Mouse (Mus musculus) C2C12 (cell line): ENCODE data around the gene Pigf.

Experiments
- CEBPB ChIP-seq: IDR thresholded peaks from one replicate; pipeline ENCODE4 v1.6.1; 2011; ENCODE audit warnings: low read depth, mild to moderate bottlenecking, control low read depth, moderate library complexity
- CTCF ChIP-seq: IDR thresholded peaks from one replicate; pipeline ENCODE4 v1.5.1; 2011; ENCODE audit not compliant: control insufficient read depth, insufficient read depth, insufficient read length
- MAX ChIP-seq: IDR thresholded peaks from one replicate; pipeline ENCODE4 v1.6.1; 2011; ENCODE audit warnings: mild to moderate bottlenecking, control low read depth
- MYOD1 ChIP-seq: IDR thresholded peaks from one replicate; pipeline ENCODE4 v1.6.1; 2011; ENCODE audit warnings: low read depth; ENCODE audit not compliant: control insufficient read depth, insufficient read length
- MYOG ChIP-seq: IDR thresholded peaks from one replicate; pipeline ENCODE4 v1.6.1; 2011; ENCODE audit not compliant: control insufficient read depth, insufficient read length; ENCODE audit errors: extremely low read depth
- USF1 ChIP-seq: IDR thresholded peaks from one replicate; pipeline ENCODE4 v1.6.1; 2011; ENCODE audit warnings: low read depth, mild to moderate bottlenecking, control low read depth, moderate library complexity

DNA sequence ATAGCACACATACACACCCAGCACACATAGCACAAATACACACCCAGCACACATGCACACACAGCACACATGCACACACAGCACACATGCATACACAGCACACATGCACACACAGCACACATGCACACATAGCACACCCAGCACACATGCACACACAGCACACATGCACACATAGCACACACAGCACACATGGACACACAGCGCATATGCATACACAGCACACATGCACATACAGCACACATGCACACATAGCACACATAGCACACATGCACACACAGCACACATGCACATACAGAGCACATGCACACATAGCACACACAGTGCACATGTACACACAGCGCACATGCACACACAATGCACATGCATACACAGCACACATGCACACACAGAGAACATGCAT, 43.5 kb downstream of the Pigf start:
- TF ChIP-seq CTCF, result no peak
- TF ChIP-seq MAX, result no peak
- TF ChIP-seq MYOD1, result no peak
- TF ChIP-seq CEBPB, result no peak
- TF ChIP-seq USF1, result no peak
- no peak for TF ChIP-seq MYOG
